Mouse (Mus musculus): Measurements from ENCODE around the gene Fthl17b.
"Not testable (repeated sequence)": the region's sequence is repeated elsewhere in the genome, so short reads cannot be mapped to it uniquely, and the experiment has no call there.

GRCm38 (mm10) chrX:8986655-8987054 is 23.9 kb upstream of the Fthl17b start, which contains the start of gene Fthl17d:
- TF ChIP-seq EP300 (optimal IDR thresholded peaks at IDR 0.05); CTCF (IDR thresholded peaks at IDR 0.05; ENCODE audit: low read depth): not testable (repeated sequence)

Data from stomach, postnatal 0 days (tissue).